Mouse (Mus musculus): ENCODE measurements around the gene Dscaml1.
"Not testable (repeated sequence)": the region's sequence is repeated elsewhere in the genome, so short reads cannot be mapped to it uniquely, and the experiment has no call there.

Gene Dscaml1

DNA sequence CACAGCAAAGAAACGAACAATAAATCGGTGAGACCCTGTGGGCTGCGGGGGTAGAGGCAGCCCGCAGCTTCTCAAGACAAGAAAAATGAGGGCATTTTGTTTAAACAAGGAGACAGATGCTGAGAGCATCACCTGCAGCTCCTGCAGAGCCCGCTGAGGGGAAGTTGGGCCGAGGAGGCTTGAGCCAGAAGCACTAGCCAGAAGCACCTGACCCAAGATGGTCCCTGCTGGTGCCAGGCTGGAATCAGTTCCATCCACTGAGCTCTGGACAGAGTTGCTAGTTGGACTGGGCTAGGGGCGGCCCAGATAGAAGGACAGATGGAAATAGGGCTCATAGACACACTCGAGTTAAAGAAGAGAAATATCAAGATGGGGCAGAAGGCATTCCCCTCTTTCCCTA lies 340.7 kb downstream of the Dscaml1 start:
- in situ Hi-C loops (cut with MboI, MseI) = no loop called here

- in situ Hi-C loops (cut with MboI, MseI) = no loop called here
These were observed 342.0 kb downstream of the Dscaml1 start for GRCm38 (mm10) chr9:45768421-45768820.

DNA sequence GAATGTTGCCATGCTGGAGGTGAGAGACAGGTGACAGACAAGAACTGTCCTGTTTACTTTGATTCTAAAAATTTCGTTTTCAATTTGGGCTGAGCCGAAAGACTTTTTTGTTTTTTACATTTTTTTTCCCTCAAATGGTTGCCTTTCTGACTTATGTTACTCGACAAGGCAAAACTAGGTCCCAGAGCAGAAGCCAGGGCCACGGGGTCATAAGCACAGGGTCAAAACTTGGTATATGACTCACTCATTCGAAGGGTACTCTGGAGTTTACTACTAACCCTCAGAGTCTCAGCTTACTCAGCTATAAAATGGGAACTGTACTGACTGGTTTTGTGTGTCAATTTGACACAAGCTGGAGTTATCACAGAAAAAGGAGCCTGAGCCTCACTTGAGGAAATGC lies 343.2 kb downstream of the Dscaml1 start:
- in situ Hi-C loops (cut with MboI, MseI) = no loop called here

DNA sequence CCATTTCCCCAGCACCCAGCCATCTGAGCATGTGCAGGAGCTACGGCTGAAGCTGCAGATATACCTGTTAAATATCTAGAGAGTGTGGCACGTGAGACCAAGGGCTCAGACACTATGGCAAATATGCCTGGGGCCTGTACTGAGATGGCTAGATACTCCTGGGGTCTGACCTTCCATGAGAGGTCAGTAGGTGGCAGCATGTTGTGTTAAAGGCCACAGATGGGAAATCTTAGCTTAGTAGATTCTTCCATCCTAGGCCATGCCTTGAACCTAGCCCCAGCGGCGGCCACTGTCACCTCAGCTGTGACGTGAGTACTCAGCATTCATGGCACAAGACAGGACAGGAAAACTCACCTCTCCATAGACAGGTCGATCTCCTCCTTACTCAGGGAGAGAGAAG lies 347.7 kb downstream of the Dscaml1 start:
- in situ Hi-C loops (cut with MboI, MseI) = no loop called here

- in situ Hi-C loops (cut with MboI, MseI) = not testable (repeated sequence)
These were observed 349.7 kb downstream of the Dscaml1 start for GRCm38 (mm10) chr9:45776176-45776575.

DNA sequence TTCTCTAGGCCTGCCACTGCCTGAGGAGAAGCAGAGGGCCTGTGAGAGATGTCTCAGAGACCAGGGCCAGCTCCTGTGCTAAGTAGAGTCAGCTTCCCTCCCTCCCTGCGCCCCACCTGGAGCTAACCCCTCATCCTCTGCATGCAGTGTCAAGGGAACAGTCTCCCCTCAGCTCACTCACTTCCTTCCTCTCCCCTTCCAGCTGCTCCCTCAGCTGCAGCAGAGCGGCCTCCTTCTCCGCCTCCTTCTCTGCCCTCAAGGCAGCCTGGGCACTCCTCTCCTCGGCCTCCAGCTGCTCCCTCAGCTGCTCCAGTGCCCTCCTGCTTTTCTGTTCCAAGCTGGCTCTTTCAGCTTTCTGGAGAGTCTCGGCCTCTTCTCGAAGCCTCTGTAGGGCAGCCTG lies 352.8 kb downstream of the Dscaml1 start:
- in situ Hi-C loops (cut with MboI, MseI) = no loop called here

DNA sequence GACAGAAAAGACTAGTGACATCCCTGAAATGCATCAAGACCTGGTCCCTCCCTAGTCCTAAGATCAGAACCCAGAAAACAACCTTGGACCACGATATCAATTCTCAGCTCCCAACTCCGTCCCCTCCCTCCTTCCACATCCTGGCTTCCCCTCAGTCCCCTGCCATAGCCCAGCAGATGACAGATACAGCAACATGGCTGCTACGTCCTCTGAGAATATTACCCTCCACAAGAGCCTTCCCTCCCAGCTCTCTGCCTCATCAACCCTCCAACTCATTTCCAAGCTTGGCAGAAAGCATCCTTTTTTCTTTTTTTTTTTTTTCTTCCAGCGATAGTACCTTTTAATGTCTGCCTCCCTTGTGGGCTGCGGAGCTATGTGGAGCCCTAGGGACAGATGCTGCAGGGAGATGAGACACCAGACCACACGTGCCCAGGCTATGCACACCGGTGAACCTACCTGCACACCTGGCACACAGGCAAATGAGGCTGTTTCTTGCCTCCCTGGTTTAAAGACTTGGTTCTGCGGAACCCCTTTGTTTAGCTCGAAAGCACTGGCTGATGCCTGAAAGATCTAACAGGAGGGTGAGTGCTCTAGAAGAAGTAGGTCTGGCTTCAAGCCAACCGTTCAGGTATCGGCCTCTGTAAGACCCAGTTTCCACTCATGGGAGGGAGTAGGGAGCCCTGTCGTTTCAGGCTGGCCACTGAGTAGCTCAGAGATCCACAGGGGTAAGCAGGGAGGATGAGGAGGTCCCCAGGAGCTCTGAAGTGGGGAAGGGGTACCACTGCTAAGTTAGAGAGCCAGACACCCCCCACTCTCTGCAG lies 357.0 kb downstream of the Dscaml1 start:
- in situ Hi-C loops (cut with MboI, MseI) = no loop called here

GRCm38 (mm10) chr9:45787071-45787470 lies 360.6 kb downstream of the Dscaml1 start:
- in situ Hi-C loops (cut with MboI, MseI) = no loop called here

- in situ Hi-C loops (cut with MboI, MseI) = no loop called here
These were observed 361.1 kb downstream of the Dscaml1 start for GRCm38 (mm10) chr9:45787547-45787946.

- in situ Hi-C loops (cut with MboI, MseI) = no loop called here
These were observed 362.0 kb downstream of the Dscaml1 start for GRCm38 (mm10) chr9:45788405-45788804.

DNA sequence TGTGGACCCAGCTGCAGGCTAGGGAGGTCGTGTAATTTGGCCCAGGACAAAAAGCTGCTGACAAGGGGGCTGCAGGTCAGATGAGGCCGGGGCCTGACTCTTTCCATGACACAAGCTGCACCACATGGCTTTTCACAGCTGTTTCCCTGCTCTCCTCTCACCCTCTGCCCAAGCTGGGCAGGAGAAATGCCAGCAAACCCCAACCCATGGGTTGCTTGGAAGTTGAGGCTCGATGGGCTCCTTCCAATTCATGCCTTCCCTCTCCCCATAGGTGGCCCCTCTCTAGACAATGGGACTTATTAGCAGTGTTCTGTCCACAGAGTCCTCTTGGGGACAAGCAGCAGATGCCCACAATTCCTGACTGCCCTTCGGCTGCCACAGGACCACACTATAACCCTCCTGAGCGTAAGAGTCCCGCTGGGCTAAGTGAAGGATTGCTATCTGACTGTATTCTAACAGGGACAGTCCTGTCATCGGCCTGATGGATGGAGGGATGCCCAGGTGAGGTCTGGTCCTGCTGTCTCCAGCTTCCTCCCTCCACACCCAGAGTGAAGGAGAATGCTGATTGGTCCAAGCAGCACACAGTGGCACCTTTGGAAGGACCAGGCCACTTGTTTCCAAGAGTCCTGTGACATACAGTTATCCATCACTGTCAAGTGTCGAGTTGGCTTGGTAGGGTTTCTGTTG lies 365.2 kb downstream of the Dscaml1 start:
- in situ Hi-C loops (cut with MboI, MseI) = no loop called here

DNA sequence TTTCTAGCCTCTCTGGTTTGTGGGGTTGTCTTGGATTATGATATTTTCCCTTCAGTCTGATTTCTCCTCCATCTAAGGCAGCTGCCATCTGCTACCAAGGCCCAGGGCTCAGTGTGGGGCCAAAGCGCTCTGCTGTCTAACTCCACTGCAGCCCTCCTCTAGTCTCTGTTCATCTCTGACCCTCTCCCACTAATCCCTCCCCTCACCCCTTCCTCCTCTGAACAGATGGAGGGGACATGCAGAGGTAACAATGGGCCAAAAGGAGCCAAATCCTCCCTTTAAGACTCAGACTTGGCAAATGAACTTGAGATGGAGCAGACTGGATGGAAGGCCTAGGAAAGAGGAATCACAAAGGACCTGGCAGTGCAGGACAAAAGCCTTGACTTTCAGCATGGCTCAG lies 365.8 kb downstream of the Dscaml1 start:
- in situ Hi-C loops (cut with MboI, MseI) = no loop called here

DNA sequence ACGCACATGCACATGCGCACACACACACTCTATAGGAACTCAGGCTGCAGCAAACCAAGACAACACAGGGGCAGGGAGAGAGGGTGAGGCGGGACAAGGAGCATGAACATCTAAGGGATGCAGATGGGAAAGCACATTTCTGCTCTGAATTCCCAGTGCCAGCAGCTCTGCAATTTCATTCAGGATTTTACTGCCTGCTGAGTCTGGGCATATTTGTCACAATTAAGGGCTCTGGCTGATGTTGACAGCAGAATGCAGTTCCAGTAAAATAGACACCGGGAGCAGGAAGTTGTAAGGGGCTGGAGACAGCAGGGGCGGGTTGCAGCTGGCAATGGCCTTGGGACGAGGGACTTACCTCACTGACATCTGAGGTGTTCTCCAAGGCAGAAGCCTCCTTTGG lies 367.3 kb downstream of the Dscaml1 start:
- in situ Hi-C loops (cut with MboI, MseI) = no loop called here

DNA sequence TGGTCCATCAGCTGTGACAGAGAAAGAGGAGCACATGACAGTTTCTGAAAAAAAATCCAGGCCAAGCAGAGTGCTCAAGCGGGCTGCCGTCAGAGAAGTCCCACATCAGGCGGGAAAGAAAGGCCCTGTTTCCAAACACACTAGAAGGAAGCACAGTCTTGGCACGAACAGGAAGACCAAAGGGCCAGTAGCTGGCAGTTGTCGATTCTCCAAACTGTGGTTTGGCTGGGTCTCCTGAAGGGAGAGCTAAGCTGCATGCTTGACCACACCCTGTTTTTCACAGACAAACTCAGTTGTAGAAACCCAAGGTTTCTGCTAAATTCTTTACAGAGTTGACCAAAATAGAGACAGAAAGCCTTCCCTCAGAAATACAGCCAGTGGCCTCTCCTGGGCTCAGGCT lies 369.3 kb downstream of the Dscaml1 start:
- in situ Hi-C loops (cut with MboI, MseI) = no loop called here

GRCm38 (mm10) chr9:45797271-45797670 lies 370.8 kb downstream of the Dscaml1 start:
- in situ Hi-C loops (cut with MboI, MseI) = no loop called here

GRCm38 (mm10) chr9:45798467-45799164 lies 372.2 kb downstream of the Dscaml1 start:
- in situ Hi-C loops (cut with MboI, MseI) = no loop called here

- in situ Hi-C loops (cut with MboI, MseI) = no loop called here
These were observed 373.0 kb downstream of the Dscaml1 start for GRCm38 (mm10) chr9:45799402-45799801.

All from T-helper 1 cell (primary cell).